Mouse (Mus musculus): ENCODE measurements around the gene Rere. TPM values are rescaled to one million over a fixed set of nuclear protein-coding genes. Genes with fewer than 3 reads are reported as not detected.

The Rere gene
- polyA plus RNA-seq, 1 experiment from 2014 or later, result 44.4 TPM

DNA sequence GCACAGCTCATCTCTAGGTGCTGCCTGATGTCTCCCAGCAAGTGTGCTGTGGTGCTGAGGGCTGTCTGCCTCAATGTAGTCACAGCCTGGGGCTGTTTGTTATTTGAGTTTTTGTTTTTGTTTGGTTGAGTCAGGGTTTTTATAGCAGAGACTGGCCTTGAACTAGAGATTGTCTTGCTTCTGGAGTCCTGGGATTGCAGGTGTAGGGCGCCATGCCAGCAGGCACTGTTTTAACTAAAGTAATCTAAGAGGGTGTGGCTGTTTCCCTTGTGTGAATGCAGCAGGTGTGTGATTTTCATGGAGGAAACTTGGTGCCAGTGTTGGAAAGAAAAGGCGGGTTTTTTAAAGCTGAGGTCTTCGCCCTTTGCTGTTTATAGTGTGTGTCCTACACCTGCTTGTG is 296.6 kb downstream of the Rere start:
- Histone ChIP-seq H3K27me3 (ENCODE audit: control insufficient read depth, insufficient read depth, low read length) (no peaks in the 10 kb centered on the region), H3K9ac (no peak overlapping the region), H3K9me3 (ENCODE audit: control insufficient read depth, low read length) (no peaks in the 10 kb centered on the region), H3K36me3 (replicated peaks; ENCODE audit: control insufficient read depth, insufficient read depth) (peaks cover 9% of the 10 kb centered on the region; the same call in 1 of the 2 replicates), H3K4me2 (replicated peaks) (no peak overlapping the region), H3K4me1 (replicated peaks; ENCODE audit: control insufficient read depth, insufficient read depth, low read length) (peaks cover 20% of the 10 kb centered on the region), H3K27ac (no peak overlapping the region), H3K4me3 (replicated peaks; ENCODE audit: low read length) (no peak overlapping the region)
- ATAC-seq (ENCODE audit: low FRiP score), result no peak
- 92% methylated on average over 3 of the region's 3 CpGs for WGBS
- no peak for DNase-seq (ENCODE audit: low spot score)

- ATAC-seq (ENCODE audit: low FRiP score) (no peak), DNase-seq (ENCODE audit: low spot score) (no peak)
- Histone ChIP-seq H3K27me3 (ENCODE audit: control insufficient read depth, insufficient read depth, low read length) (no peaks in the 10 kb centered on the region), H3K4me1 (replicated peaks; ENCODE audit: control insufficient read depth, insufficient read depth, low read length) (peaks cover 43% of the 10 kb centered on the region), H3K4me2 (replicated peaks) (no peak overlapping the region), H3K9me3 (ENCODE audit: control insufficient read depth, low read length) (no peaks in the 10 kb centered on the region), H3K36me3 (replicated peaks; ENCODE audit: control insufficient read depth, insufficient read depth) (no peaks in the 10 kb centered on the region), H3K9ac (no peak overlapping the region), H3K27ac (peak overlapping the region; percentile 82), H3K4me3 (replicated peaks; ENCODE audit: low read length) (no peak overlapping the region)
- 74% methylated on average over 10 of the region's 10 CpGs for WGBS
These were observed 300.7 kb downstream of the Rere start for GRCm38 (mm10) chr4:150581931-150582723.

GRCm38 (mm10) chr4:150582966-150583776 is 301.7 kb downstream of the Rere start:
- H3K4me1 ChIP-seq (replicated peaks; ENCODE audit: control insufficient read depth, insufficient read depth, low read length), result peaks cover 52% of the 10 kb centered on the region
- H3K27ac ChIP-seq, result peak overlapping the region; percentile 82
- H3K27me3 ChIP-seq (ENCODE audit: control insufficient read depth, insufficient read depth, low read length), result no peaks in the 10 kb centered on the region
- no peaks in the 10 kb centered on the region for H3K36me3 ChIP-seq (replicated peaks; ENCODE audit: control insufficient read depth, insufficient read depth)
- H3K4me2 ChIP-seq (replicated peaks), result no peak overlapping the region
- H3K9me3 ChIP-seq (ENCODE audit: control insufficient read depth, low read length), result no peaks in the 10 kb centered on the region
- ATAC-seq (ENCODE audit: low FRiP score), result no peak
- peak; percentile 58 for DNase-seq (ENCODE audit: low spot score)
- H3K4me3 ChIP-seq (replicated peaks; ENCODE audit: low read length), result no peak overlapping the region
- H3K9ac ChIP-seq, result 0 out of 2 replicates have a peak overlapping the region, but pooled peaks have one; percentile 22
- WGBS, result 28% methylated on average over 13 of the region's 13 CpGs

DNA sequence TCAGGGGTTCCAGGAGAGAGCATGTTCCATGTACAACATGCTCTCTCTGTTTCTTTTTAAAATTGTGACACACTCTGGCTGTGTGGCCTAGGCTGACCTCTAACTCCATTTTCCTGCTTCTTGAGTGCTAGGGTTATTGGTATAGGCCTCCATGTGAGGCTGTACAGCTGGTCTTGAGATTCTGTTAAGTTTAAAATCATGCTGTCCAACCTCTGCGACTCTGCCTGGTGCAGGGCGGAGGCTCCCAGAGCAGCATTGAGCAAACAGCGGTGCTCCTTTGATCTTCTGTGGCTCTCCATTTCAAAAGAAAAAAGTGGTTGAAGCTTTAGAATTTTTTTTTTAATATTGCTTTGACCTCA is 302.3 kb downstream of the Rere start:
- Histone ChIP-seq H3K4me2 (replicated peaks) (no peak overlapping the region), H3K9ac (peak overlapping the region; percentile 22), H3K27ac (peak overlapping the region; percentile 82), H3K4me3 (replicated peaks; ENCODE audit: low read length) (no peak overlapping the region), H3K36me3 (replicated peaks; ENCODE audit: control insufficient read depth, insufficient read depth) (no peaks in the 10 kb centered on the region), H3K9me3 (ENCODE audit: control insufficient read depth, low read length) (no peaks in the 10 kb centered on the region), H3K4me1 (replicated peaks; ENCODE audit: control insufficient read depth, insufficient read depth, low read length) (peaks cover 53% of the 10 kb centered on the region), H3K27me3 (ENCODE audit: control insufficient read depth, insufficient read depth, low read length) (no peaks in the 10 kb centered on the region)
- WGBS, result 50% methylated on average over 3 of the region's 3 CpGs
- no peak for DNase-seq (ENCODE audit: low spot score)
- no peak for ATAC-seq (ENCODE audit: low FRiP score)

DNA sequence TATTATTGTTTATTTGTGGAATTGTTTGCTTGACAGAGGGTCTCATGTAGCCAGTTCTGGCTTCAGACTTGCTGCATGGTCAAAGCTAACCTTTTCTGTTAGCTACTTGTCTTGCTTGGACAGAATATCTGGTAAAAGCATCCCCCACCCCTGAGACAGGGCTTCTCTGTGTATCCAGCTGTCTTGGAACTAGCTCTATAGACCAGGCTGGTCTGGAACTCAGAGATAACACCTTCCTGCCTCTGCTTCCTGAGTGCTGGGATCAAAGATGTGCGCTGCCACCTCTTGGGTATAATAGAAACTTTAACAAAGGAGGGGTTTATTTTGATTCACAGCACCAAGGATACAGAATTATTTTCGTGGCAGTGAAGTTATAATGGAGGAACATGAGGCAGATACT is 304.4 kb downstream of the Rere start:
- DNase-seq (ENCODE audit: low spot score) (no peak), ATAC-seq (ENCODE audit: low FRiP score) (no peak)
- Histone ChIP-seq H3K27ac (no peak overlapping the region), H3K9ac (no peak overlapping the region), H3K4me1 (replicated peaks; ENCODE audit: control insufficient read depth, insufficient read depth, low read length) (peaks cover 63% of the 10 kb centered on the region), H3K9me3 (ENCODE audit: control insufficient read depth, low read length) (no peaks in the 10 kb centered on the region), H3K4me3 (replicated peaks; ENCODE audit: low read length) (no peak overlapping the region), H3K27me3 (ENCODE audit: control insufficient read depth, insufficient read depth, low read length) (no peaks in the 10 kb centered on the region), H3K36me3 (replicated peaks; ENCODE audit: control insufficient read depth, insufficient read depth) (no peaks in the 10 kb centered on the region), H3K4me2 (replicated peaks) (no peak overlapping the region)
- WGBS, result 97% methylated on average over 2 of the region's 2 CpGs

DNA sequence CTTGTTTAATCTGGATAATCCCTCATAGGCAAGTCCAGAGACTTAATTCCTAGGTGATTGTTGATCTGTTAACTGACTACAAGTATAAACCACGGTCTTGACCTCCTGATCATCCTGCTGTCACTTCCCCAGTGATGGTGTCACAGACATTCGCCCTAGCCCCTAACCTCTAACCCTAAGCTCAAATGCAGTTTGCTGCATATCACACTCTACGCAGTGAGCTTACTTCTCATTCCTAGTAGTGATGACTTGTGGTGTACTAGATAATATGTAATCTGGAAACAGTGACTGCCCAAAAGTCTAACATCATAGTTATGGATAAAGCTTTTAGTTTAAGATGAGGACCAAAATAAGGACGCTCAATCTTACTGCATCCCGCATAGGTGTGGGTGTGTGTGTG is 304.8 kb downstream of the Rere start:
- Histone ChIP-seq H3K9ac (no peak overlapping the region), H3K4me3 (replicated peaks; ENCODE audit: low read length) (no peak overlapping the region), H3K4me2 (replicated peaks) (no peak overlapping the region), H3K4me1 (replicated peaks; ENCODE audit: control insufficient read depth, insufficient read depth, low read length) (peaks cover 67% of the 10 kb centered on the region), H3K27me3 (ENCODE audit: control insufficient read depth, insufficient read depth, low read length) (no peaks in the 10 kb centered on the region), H3K9me3 (ENCODE audit: control insufficient read depth, low read length) (no peaks in the 10 kb centered on the region), H3K27ac (no peak overlapping the region), H3K36me3 (replicated peaks; ENCODE audit: control insufficient read depth, insufficient read depth) (no peaks in the 10 kb centered on the region)
- ATAC-seq (ENCODE audit: low FRiP score), result no peak
- DNase-seq (ENCODE audit: low spot score), result no peak
- 96% methylated on average over 5 of the region's 5 CpGs for WGBS

GRCm38 (mm10) chr4:150587597-150588299 is 306.3 kb downstream of the Rere start:
- no peaks in the 10 kb centered on the region for H3K36me3 ChIP-seq (replicated peaks; ENCODE audit: control insufficient read depth, insufficient read depth)
- no peak overlapping the region for H3K4me2 ChIP-seq (replicated peaks)
- H3K27ac ChIP-seq, result peak overlapping the region; percentile 62
- WGBS, result 87% methylated on average over 8 of the region's 8 CpGs
- no peaks in the 10 kb centered on the region for H3K9me3 ChIP-seq (ENCODE audit: control insufficient read depth, low read length)
- ATAC-seq (ENCODE audit: low FRiP score) (no peak), DNase-seq (ENCODE audit: low spot score) (no peak)
- no peaks in the 10 kb centered on the region for H3K27me3 ChIP-seq (ENCODE audit: control insufficient read depth, insufficient read depth, low read length)
- H3K4me3 ChIP-seq (replicated peaks; ENCODE audit: low read length), result no peak overlapping the region
- peaks cover 64% of the 10 kb centered on the region for H3K4me1 ChIP-seq (replicated peaks; ENCODE audit: control insufficient read depth, insufficient read depth, low read length)
- no peak overlapping the region for H3K9ac ChIP-seq

DNA sequence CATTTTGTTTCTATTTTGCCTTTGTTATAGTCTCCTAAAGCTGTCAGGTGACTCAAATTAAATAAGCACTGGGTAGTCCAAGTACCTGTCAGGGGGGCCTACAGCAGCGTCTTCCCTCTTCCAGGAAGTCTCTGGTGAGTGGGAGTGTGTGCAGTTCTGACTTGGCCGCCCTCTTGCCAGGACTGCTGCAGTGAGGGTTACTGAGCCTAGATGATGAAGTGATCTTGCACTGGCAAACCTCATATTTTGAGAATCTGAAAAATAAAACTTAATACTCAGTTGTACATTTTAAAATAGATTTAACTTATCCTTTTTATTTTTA is 306.8 kb downstream of the Rere start:
- Histone ChIP-seq H3K4me3 (replicated peaks; ENCODE audit: low read length) (no peak overlapping the region), H3K27ac (no peak overlapping the region), H3K9me3 (ENCODE audit: control insufficient read depth, low read length) (no peaks in the 10 kb centered on the region), H3K27me3 (ENCODE audit: control insufficient read depth, insufficient read depth, low read length) (no peaks in the 10 kb centered on the region), H3K4me1 (replicated peaks; ENCODE audit: control insufficient read depth, insufficient read depth, low read length) (peaks cover 61% of the 10 kb centered on the region), H3K9ac (no peak overlapping the region), H3K36me3 (replicated peaks; ENCODE audit: control insufficient read depth, insufficient read depth) (no peaks in the 10 kb centered on the region), H3K4me2 (replicated peaks) (no peak overlapping the region)
- DNase-seq (ENCODE audit: low spot score), result no peak
- WGBS, result 84% methylated on average over 2 of the region's 2 CpGs
- no peak for ATAC-seq (ENCODE audit: low FRiP score)

DNA sequence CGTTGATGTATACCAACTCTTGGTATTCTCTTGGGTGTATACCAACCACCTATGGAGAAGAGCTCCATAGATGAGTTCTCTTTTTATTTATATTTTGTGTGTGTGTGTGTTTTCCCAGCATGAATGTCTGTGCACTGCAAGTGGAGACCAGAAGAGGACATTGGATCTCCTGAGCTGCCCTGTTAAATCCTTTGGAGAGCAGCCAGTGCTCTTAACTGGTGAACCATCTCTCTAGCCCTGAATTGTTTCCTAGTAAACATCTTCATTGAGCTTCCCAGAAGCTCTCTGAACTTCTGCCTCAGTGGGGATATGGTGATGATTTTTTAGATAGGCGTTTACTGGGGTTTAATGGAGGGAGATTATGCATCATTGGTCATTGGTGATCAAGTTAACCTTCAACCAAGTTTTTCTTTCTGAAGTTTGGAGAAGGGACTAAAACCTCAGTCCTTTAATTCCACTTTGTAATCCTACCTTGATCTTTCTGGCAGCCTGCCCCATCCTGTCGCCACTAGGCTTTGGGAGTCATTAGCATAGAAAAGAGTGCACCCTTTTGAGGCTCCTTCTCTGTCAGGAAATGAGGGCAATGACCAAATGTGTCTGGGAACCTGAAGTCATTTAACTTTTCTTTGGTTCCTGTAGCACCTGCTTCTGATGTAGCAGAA is 309.3 kb downstream of the Rere start:
- Histone ChIP-seq H3K9ac (no peak overlapping the region), H3K27ac (peak overlapping the region; percentile 26; the same call in 1 of the 2 replicates), H3K4me1 (replicated peaks; ENCODE audit: control insufficient read depth, insufficient read depth, low read length) (peaks cover 44% of the 10 kb centered on the region), H3K36me3 (replicated peaks; ENCODE audit: control insufficient read depth, insufficient read depth) (no peaks in the 10 kb centered on the region), H3K4me2 (replicated peaks) (no peak overlapping the region), H3K9me3 (ENCODE audit: control insufficient read depth, low read length) (no peaks in the 10 kb centered on the region), H3K27me3 (ENCODE audit: control insufficient read depth, insufficient read depth, low read length) (no peaks in the 10 kb centered on the region), H3K4me3 (replicated peaks; ENCODE audit: low read length) (no peak overlapping the region)
- DNase-seq (ENCODE audit: low spot score) (no peak), ATAC-seq (ENCODE audit: low FRiP score) (no peak)
- 39% methylated on average over 3 of the region's 3 CpGs for WGBS
